Mouse (Mus musculus): Measurements from ENCODE around the gene Tmem184b. TPM values are rescaled to one million over a fixed set of nuclear protein-coding genes. Genes with fewer than 3 reads are reported as not detected.
A peak's percentile ranks its signal among the peaks of the same experiment; 100 is the strongest.

Gene Tmem184b
- total and polyA plus RNA-seq, 3 experiments: 7.1 to 42.7 (median 21.1) TPM

GRCm38 (mm10) chr15:79347165-79347844 is 56.1 kb downstream of the Tmem184b start:
- peaks cover 0 to 22% of the 10 kb centered on the region in 2 experiments for H3K36me3 ChIP-seq (replicated peaks in 1 of 2; ENCODE audit: control insufficient read depth in 1 of 2, insufficient read depth in 1 of 2, low read length in 1 of 2)
- in situ Hi-C loops (cut with MboI; ENCODE audit: low pct_ligation_motif_present, low pct_unique_long_range_greater_than_20kb, low sequenced_read_pairs) (loop anchor here (25.0 kb wide), 1 partner anchor 435 kb away; the partner anchor contains the start of gene Pdxp), dilution Hi-C loops (cut with MboI; ENCODE audit: extremely low pct_ligation_motif_present, extremely low pct_unique_long_range_greater_than_20kb, low sequenced_read_pairs) (no loop called here)
- peak overlapping the region; percentile 86 for H3K4me2 ChIP-seq (ENCODE audit: insufficient read depth, low read depth, poor library complexity, severe bottlenecking)
- TF ChIP-seq PAX5 (IDR thresholded peaks at IDR 0.05; ENCODE audit: low read length) (no peak), E2F4 (IDR thresholded peaks at IDR 0.05; ENCODE audit: insufficient replicate concordance, low read depth, low read length) (no peak), CHD1 (IDR thresholded peaks at IDR 0.05; ENCODE audit: low read depth, low read length) (no peak), ZNF384 (IDR thresholded peaks at IDR 0.05; ENCODE audit: low read depth, low read length) (no peak), MAFK (IDR thresholded peaks at IDR 0.05; ENCODE audit: insufficient replicate concordance, low read length) (no peak), USF1 (IDR thresholded peaks at IDR 0.05; ENCODE audit: low read depth, low read length) (no peak), JUN (IDR thresholded peaks at IDR 0.05; ENCODE audit: insufficient read depth, low read depth, low read length) (peak; percentile 63), KAT2A (IDR thresholded peaks at IDR 0.05; ENCODE audit: insufficient replicate concordance, low read length) (no peak), SIN3A (IDR thresholded peaks at IDR 0.05; ENCODE audit: low read length) (peak; percentile 32; the same call in 1 of the 2 replicates), RCOR1 (conservative IDR thresholded peaks at IDR 0.05; ENCODE audit: low read depth, low read length) (no peak), MEF2A (IDR thresholded peaks at IDR 0.05; ENCODE audit: borderline replicate concordance, low read depth, low read length) (no peak), JUND (conservative IDR thresholded peaks at IDR 0.05; ENCODE audit: low read depth, low read length) (peak; percentile 59; the same call in 1 of the 2 replicates), RAD21 (IDR thresholded peaks at IDR 0.05; ENCODE audit: low read depth, low read length) (no peak), EP300 (IDR thresholded peaks at IDR 0.05; ENCODE audit: low read length) (no peak), NRF1 (IDR thresholded peaks at IDR 0.05; ENCODE audit: low read depth, low read length) (peak; percentile 51; the same call in 1 of the 2 replicates), HCFC1 (IDR thresholded peaks at IDR 0.05; ENCODE audit: low read depth, low read length) (no peak; the same call in 1 of the 2 replicates), MAX (IDR thresholded peaks at IDR 0.05; ENCODE audit: low read length) (peak; percentile 60), USF2 (conservative IDR thresholded peaks at IDR 0.05; ENCODE audit: low read depth, low read length) (0 out of 2 replicates have a peak, but pooled peaks have one; percentile 26), UBTF (IDR thresholded peaks at IDR 0.05; ENCODE audit: low read depth, low read length) (peak; percentile 36; the same call in 1 of the 2 replicates), POLR2AphosphoS2 (IDR thresholded peaks at IDR 0.05; ENCODE audit: low read depth, low read length) (no peak), IRF4 (IDR thresholded peaks at IDR 0.05; ENCODE audit: low read depth, low read length) (peak; percentile 84), MXI1 (IDR thresholded peaks at IDR 0.05; ENCODE audit: low read depth, low read length) (peak; percentile 15; the same call in 1 of the 2 replicates), BHLHE40 (IDR thresholded peaks at IDR 0.05; ENCODE audit: low read depth, low read length) (peak; percentile 90), ZMIZ1 (IDR thresholded peaks at IDR 0.05; ENCODE audit: low read depth, low read length) (no peak), MYC (IDR thresholded peaks at IDR 0.05; ENCODE audit: low read depth, low read length) (peak; percentile 66; the same call in 1 of the 2 replicates), CTCF (conservative IDR thresholded peaks at IDR 0.05 in 1 of 2, IDR thresholded peaks at IDR 0.05 in 1 of 2; ENCODE audit: low read depth in 2 of 2, low read length in 2 of 2) (no peak), CHD2 (IDR thresholded peaks at IDR 0.05; ENCODE audit: low read length) (no peak), ETS1 (conservative IDR thresholded peaks at IDR 0.05; ENCODE audit: low read depth, low read length) (peak; percentile 33; the same call in 1 of the 2 replicates), MAZ (IDR thresholded peaks at IDR 0.05; ENCODE audit: low read depth, low read length) (0 out of 2 replicates have a peak, but pooled peaks have one; percentile 37), NELFE (IDR thresholded peaks at IDR 0.05; ENCODE audit: low read depth, low read length) (no peak), ZKSCAN1 (IDR thresholded peaks at IDR 0.05; ENCODE audit: borderline replicate concordance, low read depth, low read length) (no peak), ELF1 (IDR thresholded peaks at IDR 0.05; ENCODE audit: low read depth, low read length) (no peak), TBP (conservative IDR thresholded peaks at IDR 0.05; ENCODE audit: low read depth, low read length) (peak; percentile 51; the same call in 1 of the 2 replicates), GABPA (IDR thresholded peaks at IDR 0.05; ENCODE audit: insufficient replicate concordance, low read depth, low read length) (no peak)
- H3K9ac ChIP-seq (ENCODE audit: insufficient read depth, low read depth): peak overlapping the region; percentile 73
- H3K79me2 ChIP-seq (replicated peaks; ENCODE audit: control insufficient read depth, extremely low read depth, insufficient read depth, poor library complexity, severe bottlenecking): no peaks in the 10 kb centered on the region; the same call in 1 of the 2 replicates
- H3K4me1 ChIP-seq (ENCODE audit: control insufficient read depth in 1 of 2, insufficient read depth in 2 of 2): peaks cover 29 to 67% of the 10 kb centered on the region in 2 experiments
- H3K4me3 ChIP-seq (replicated peaks in 1 of 3; ENCODE audit: low read depth in 2 of 3, low read length in 2 of 3, poor library complexity in 1 of 3): peak overlapping the region; percentile 82 to 93 (median 87)
- peak overlapping the region; percentile 72 for H3K27ac ChIP-seq (ENCODE audit: insufficient read depth, low read depth)
- H3K9me3 ChIP-seq (replicated peaks; ENCODE audit: low read length): peaks cover 21% of the 10 kb centered on the region
- no peaks in the 10 kb centered on the region for H3K27me3 ChIP-seq (replicated peaks)
- DNase-seq (ENCODE audit: extremely low read depth): peak; percentile 93
